Mouse (Mus musculus) thymus, postnatal 0 days (tissue): Measurements from ENCODE around the gene Cdc42bpg. TPM values are rescaled to one million over a fixed set of nuclear protein-coding genes. Genes with fewer than 3 reads are reported as not detected.
A peak's percentile ranks its signal among the peaks of the same experiment; 100 is the strongest.

Source experiments
- DNase-seq: peaks from one replicate; pipeline ENCODE4 v3.0.0-alpha.2; 2015; ENCODE audit warnings: low spot score
- polyA plus RNA-seq: library from polyadenylated mRNA; unstranded; fragments of >200 nt; fragmentation: Nextera tagmentation; extraction: Ambion mirVana; gene quantifications from 2 replicates; pipeline ENCODE4 v1.2.1, GENCODE M21; 2015

Gene Cdc42bpg
- 0.37 and 0.52 TPM in 2 replicates for polyA plus RNA-seq

GRCm38 (mm10) chr19:6306137-6306551, at the start of gene Cdc42bpg:
Gene Cdc42bpg (plus strand): TSS chr19:6306456.
- DNase-seq: peak; percentile 86

GRCm38 (mm10) chr19:6260428-6260827, 45.8 kb upstream of the Cdc42bpg start:
- DNase-seq: peak; percentile 49

GRCm38 (mm10) chr19:6260946-6261345, 45.3 kb upstream of the Cdc42bpg start:
- no peak for DNase-seq

- DNase-seq: no peak
Measured at GRCm38 (mm10) chr19:6261379-6261778, 44.9 kb upstream of the Cdc42bpg start.

GRCm38 (mm10) chr19:6262222-6262621, 44.0 kb upstream of the Cdc42bpg start:
- DNase-seq: peak; percentile 83

GRCm38 (mm10) chr19:6262839-6263433, 43.3 kb upstream of the Cdc42bpg start:
- DNase-seq: no peak

- no peak for DNase-seq
Measured at GRCm38 (mm10) chr19:6264200-6264599, 42.1 kb upstream of the Cdc42bpg start.

GRCm38 (mm10) chr19:6264945-6265344, 41.3 kb upstream of the Cdc42bpg start:
- no peak for DNase-seq

- DNase-seq: no peak
Measured at GRCm38 (mm10) chr19:6265727-6266182, 40.5 kb upstream of the Cdc42bpg start.

- DNase-seq: no peak
Measured at GRCm38 (mm10) chr19:6267306-6268169, 38.7 kb upstream of the Cdc42bpg start.

- peak; percentile 89 for DNase-seq
Measured at GRCm38 (mm10) chr19:6268170-6268528, 38.1 kb upstream of the Cdc42bpg start.

GRCm38 (mm10) chr19:6268670-6269132, 37.6 kb upstream of the Cdc42bpg start:
- no peak for DNase-seq

GRCm38 (mm10) chr19:6269798-6270475, 36.3 kb upstream of the Cdc42bpg start:
- no peak for DNase-seq

GRCm38 (mm10) chr19:6270661-6271060, 35.6 kb upstream of the Cdc42bpg start:
- DNase-seq: no peak

- DNase-seq: no peak
Measured at GRCm38 (mm10) chr19:6271206-6271605, 35.0 kb upstream of the Cdc42bpg start.

GRCm38 (mm10) chr19:6272053-6272452, 34.2 kb upstream of the Cdc42bpg start:
- no peak for DNase-seq

- DNase-seq: no peak
Measured at GRCm38 (mm10) chr19:6272738-6273137, 33.5 kb upstream of the Cdc42bpg start.

- DNase-seq: no peak
Measured at GRCm38 (mm10) chr19:6273592-6273991, 32.7 kb upstream of the Cdc42bpg start.

- DNase-seq: no peak
Measured at GRCm38 (mm10) chr19:6273998-6274608, 32.2 kb upstream of the Cdc42bpg start.

- DNase-seq: peak; percentile 73
Measured at GRCm38 (mm10) chr19:6275740-6276389, 30.4 kb upstream of the Cdc42bpg start.
